Mouse (Mus musculus) kidney, adult 18-20 months (tissue): ENCODE data around the gene Sema5b.

Source experiments
- DNase-seq: peaks from one replicate; pipeline ENCODE4 v3.0.0; 2021

Sema5b gene

GRCm38 (mm10) chr16:35639505-35639904 is 98.6 kb downstream of the Sema5b start:
- no peak for DNase-seq

GRCm38 (mm10) chr16:35648862-35649261 is 107.9 kb downstream of the Sema5b start:
- no peak for DNase-seq

- no peak for DNase-seq
Observed at GRCm38 (mm10) chr16:35652206-35652605, 111.3 kb downstream of the Sema5b start.

- no peak for DNase-seq
Observed at GRCm38 (mm10) chr16:35652706-35653105, 111.8 kb downstream of the Sema5b start.

GRCm38 (mm10) chr16:35653951-35654350 is 113.0 kb downstream of the Sema5b start:
- DNase-seq, result no peak

GRCm38 (mm10) chr16:35660222-35660621 is 119.3 kb downstream of the Sema5b start:
- DNase-seq, result peak; percentile 13

GRCm38 (mm10) chr16:35663831-35664414 is 123.0 kb downstream of the Sema5b start:
- DNase-seq, result no peak

- no peak for DNase-seq
Observed at GRCm38 (mm10) chr16:35664847-35665246, 123.9 kb downstream of the Sema5b start.

- DNase-seq, result no peak
Observed at GRCm38 (mm10) chr16:35677511-35678113, 136.7 kb downstream of the Sema5b start.

- no peak for DNase-seq
Observed at GRCm38 (mm10) chr16:35678476-35678875, 137.5 kb downstream of the Sema5b start.

- no peak for DNase-seq
Observed at GRCm38 (mm10) chr16:35681327-35682108, 140.6 kb downstream of the Sema5b start.

- no peak for DNase-seq
Observed at GRCm38 (mm10) chr16:35685027-35685426, 144.1 kb downstream of the Sema5b start.

GRCm38 (mm10) chr16:35686491-35686890 is 145.5 kb downstream of the Sema5b start:
- no peak for DNase-seq

GRCm38 (mm10) chr16:35691606-35692005 is 150.7 kb downstream of the Sema5b start:
- DNase-seq, result no peak

- no peak for DNase-seq
Observed at GRCm38 (mm10) chr16:35694250-35694846, 153.4 kb downstream of the Sema5b start.

GRCm38 (mm10) chr16:35696103-35696502 is 155.2 kb downstream of the Sema5b start:
- DNase-seq, result no peak

- no peak for DNase-seq
Observed at GRCm38 (mm10) chr16:35701823-35702222, 160.9 kb downstream of the Sema5b start.

- DNase-seq, result no peak
Observed at GRCm38 (mm10) chr16:35703763-35704679, 163.1 kb downstream of the Sema5b start.

- no peak for DNase-seq
Observed at GRCm38 (mm10) chr16:35704796-35705195, 163.9 kb downstream of the Sema5b start.

GRCm38 (mm10) chr16:35707004-35707403 is 166.1 kb downstream of the Sema5b start:
- DNase-seq, result no peak

- DNase-seq, result no peak
Observed at GRCm38 (mm10) chr16:35711004-35711403, 170.1 kb downstream of the Sema5b start.

GRCm38 (mm10) chr16:35713606-35714005 is 172.7 kb downstream of the Sema5b start:
- no peak for DNase-seq
